Mouse (Mus musculus) heart, embryonic 16.5 days (tissue): Measurements from ENCODE around the gene Entpd5. TPM values are rescaled to one million over a fixed set of nuclear protein-coding genes. Genes with fewer than 3 reads are reported as not detected.
A peak's percentile ranks its signal among the peaks of the same experiment; 100 is the strongest.

ENCODE experiments used
- ATAC-seq: fragments of 200-750 bp; cut with Nextera tagmentation; replicated peaks from 2 replicates; pipeline ENCODE4 v1.8.0; 2017; ENCODE audit warnings: moderate number of reproducible peaks; ENCODE audit not compliant: insufficient read depth, low FRiP score; ENCODE audit errors: extremely low read depth
- H3K27ac ChIP-seq: fragments of 300-500 bp; sonication (generic); 2 replicates; pipeline ENCODE4 v1.5.1; 2014; ENCODE audit warnings: mild to moderate bottlenecking, low read length, control low read depth, moderate library complexity
- H3K27me3 ChIP-seq: fragments of 300-500 bp; sonication (generic); 2 replicates; pipeline ENCODE4 v1.6.1; 2014; ENCODE audit warnings: low read length, mixed read lengths; ENCODE audit not compliant: control insufficient read depth, insufficient read depth
- H3K36me3 ChIP-seq: fragments of 300-500 bp; sonication (generic); 2 replicates; pipeline ENCODE4 v1.6.1; 2014; ENCODE audit not compliant: control insufficient read depth, insufficient read depth
- H3K4me1 ChIP-seq: fragments of 300-500 bp; sonication (generic); 2 replicates; pipeline ENCODE4 v1.6.1; 2014; ENCODE audit warnings: low read length, mixed read lengths; ENCODE audit not compliant: control insufficient read depth, insufficient read depth
- H3K4me2 ChIP-seq: fragments of 300-500 bp; sonication (generic); 2 replicates; pipeline ENCODE4 v1.6.1; 2014; ENCODE audit warnings: low read depth, mild to moderate bottlenecking, control low read depth, low read length
- H3K4me3 ChIP-seq: fragments of 300-500 bp; sonication (generic); 2 replicates; pipeline ENCODE4 v1.5.1; 2014; ENCODE audit warnings: mild to moderate bottlenecking, control low read depth, low read length
- H3K9ac ChIP-seq: fragments of 300-500 bp; sonication (generic); 2 replicates; pipeline ENCODE4 v1.6.1; 2014; ENCODE audit warnings: low read length, control low read depth
- H3K9me3 ChIP-seq: fragments of 300-500 bp; sonication (generic); replicated peaks from 2 replicates; pipeline ENCODE4 v1.6.1; 2016; ENCODE audit warnings: low read length; ENCODE audit not compliant: control insufficient read depth
- WGBS: fragments of 180-500 bp; shearing (Covaris S2); extraction: QIAGEN DNeasy Blood & Tissue Kit; methylation state at CpG from one replicate; pipeline ENCODE4 v1.1.7; 2014; 5-methylcytosine and 5-hydroxymethylcytosine counted together
- polyA plus RNA-seq: library from polyadenylated mRNA; unstranded; fragments of >200 nt; fragmentation: Nextera tagmentation; extraction: Ambion mirVana; gene quantifications from 2 replicates; pipeline ENCODE4 v1.2.1, GENCODE M21; 2015

The Entpd5 gene
- polyA plus RNA-seq, 1 experiment from 2014 or later: 38.9 TPM

DNA sequence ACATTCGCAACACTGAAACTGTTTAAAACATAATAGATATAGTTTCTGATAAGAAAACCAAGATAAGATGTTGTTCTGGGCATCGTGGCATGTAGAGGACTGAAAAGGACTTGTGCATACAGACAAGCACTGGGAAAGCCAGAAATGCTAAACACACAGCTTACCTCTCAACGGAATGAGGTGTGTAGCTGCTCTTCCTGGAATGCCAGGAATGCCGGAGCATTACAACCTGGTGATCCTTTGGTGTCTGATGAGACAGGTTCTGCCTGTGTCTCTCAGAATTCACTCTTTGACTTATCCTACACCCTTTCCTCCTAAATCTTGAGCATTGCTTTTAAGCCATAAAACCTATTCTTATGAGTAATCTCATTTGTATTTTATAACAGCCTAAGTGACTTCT lies 33.7 kb upstream of the Entpd5 start:
- 66% methylated on average over 4 of the region's 4 CpGs for WGBS
- ATAC-seq: no peak
- Histone ChIP-seq H3K27ac (no peak overlapping the region), H3K4me1 (peaks cover 2% of the 10 kb centered on the region; the same call in 1 of the 2 replicates), H3K9me3 (no peaks in the 10 kb centered on the region), H3K4me2 (no peak overlapping the region), H3K36me3 (peaks cover 9% of the 10 kb centered on the region), H3K27me3 (no peaks in the 10 kb centered on the region), H3K9ac (no peak overlapping the region), H3K4me3 (no peak overlapping the region)

DNA sequence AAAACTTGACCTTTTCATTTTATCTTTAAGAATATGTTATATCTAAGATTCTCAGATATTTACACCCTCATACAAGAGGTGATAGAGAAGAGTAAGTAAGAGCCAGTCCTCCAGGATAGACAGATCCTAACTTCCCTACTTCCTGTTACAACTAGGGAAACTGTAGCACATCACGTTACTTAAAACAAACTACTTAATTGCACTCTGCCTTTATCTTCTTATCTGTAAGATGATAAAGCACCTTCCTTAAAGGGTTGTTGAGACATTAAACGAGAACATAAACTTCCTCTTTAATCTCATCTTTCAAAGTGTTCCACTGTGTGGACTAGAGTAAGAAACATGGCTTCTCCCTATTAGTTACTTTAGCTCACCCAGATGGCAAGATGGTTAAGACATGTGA lies 29.9 kb upstream of the Entpd5 start:
- Histone ChIP-seq H3K27me3 (no peaks in the 10 kb centered on the region), H3K4me3 (no peak overlapping the region), H3K36me3 (peaks cover 11% of the 10 kb centered on the region), H3K4me1 (peaks cover 2% of the 10 kb centered on the region; the same call in 1 of the 2 replicates), H3K4me2 (no peak overlapping the region), H3K27ac (no peak overlapping the region), H3K9me3 (no peaks in the 10 kb centered on the region), H3K9ac (no peak overlapping the region)
- 47% methylated on average over 2 of the region's 2 CpGs for WGBS
- ATAC-seq: no peak

DNA sequence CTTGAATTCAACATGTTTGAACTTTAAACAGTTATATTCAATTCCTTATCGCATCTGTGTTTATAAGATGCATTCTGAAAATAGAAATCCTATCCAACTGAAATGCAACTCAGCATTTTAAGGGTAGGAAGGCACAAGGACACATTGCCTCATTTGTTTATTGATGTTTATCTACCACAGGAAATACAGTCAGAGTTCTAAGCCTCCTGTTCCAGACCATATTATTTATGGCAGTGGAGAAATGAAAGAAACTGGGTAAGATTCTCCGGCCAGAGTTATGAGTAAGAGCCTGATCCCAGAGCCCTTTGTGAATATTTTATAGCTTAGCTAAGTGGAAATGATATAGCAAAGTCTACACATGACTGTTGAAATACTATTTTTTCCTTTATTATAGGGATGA lies 21.0 kb upstream of the Entpd5 start:
- 84% methylated on average over 2 of the region's 2 CpGs for whole genome bisulfite sequencing
- no peak for ATAC-seq
- no peaks in the 10 kb centered on the region for H3K27me3 ChIP-seq
- H3K27ac ChIP-seq: no peak overlapping the region
- no peak overlapping the region for H3K9ac ChIP-seq
- no peaks in the 10 kb centered on the region for H3K4me1 ChIP-seq
- no peaks in the 10 kb centered on the region for H3K9me3 ChIP-seq
- H3K4me2 ChIP-seq: no peak overlapping the region
- no peak overlapping the region for H3K4me3 ChIP-seq
- peaks cover 11% of the 10 kb centered on the region; the same call in 1 of the 2 replicates for H3K36me3 ChIP-seq

DNA sequence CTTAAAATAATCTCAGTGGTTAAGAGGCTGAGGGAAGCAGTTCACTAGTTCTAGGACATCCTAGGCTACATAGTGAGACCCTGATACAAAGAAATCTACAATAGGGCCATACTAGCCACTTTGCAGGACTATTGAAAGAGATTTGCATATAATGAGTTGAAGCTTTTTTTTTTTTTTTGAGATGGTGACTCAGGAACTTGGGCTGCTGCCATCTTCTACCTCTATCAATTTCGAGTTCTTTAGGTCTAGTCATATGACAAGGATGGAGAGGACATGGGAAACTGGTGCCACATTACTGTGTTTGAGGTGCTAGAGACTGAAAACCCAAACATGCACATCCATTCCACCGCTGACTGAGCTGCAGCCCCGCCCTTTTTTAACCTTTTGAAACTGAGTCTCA lies 15.2 kb upstream of the Entpd5 start:
- 50% methylated on average over 3 of the region's 3 CpGs for WGBS
- no peak for ATAC-seq
- no peaks in the 10 kb centered on the region for H3K27me3 ChIP-seq
- H3K4me2 ChIP-seq: no peak overlapping the region
- H3K27ac ChIP-seq: no peak overlapping the region
- no peak overlapping the region for H3K4me3 ChIP-seq
- no peaks in the 10 kb centered on the region for H3K9me3 ChIP-seq
- H3K9ac ChIP-seq: no peak overlapping the region
- no peaks in the 10 kb centered on the region for H3K36me3 ChIP-seq
- no peaks in the 10 kb centered on the region for H3K4me1 ChIP-seq

DNA sequence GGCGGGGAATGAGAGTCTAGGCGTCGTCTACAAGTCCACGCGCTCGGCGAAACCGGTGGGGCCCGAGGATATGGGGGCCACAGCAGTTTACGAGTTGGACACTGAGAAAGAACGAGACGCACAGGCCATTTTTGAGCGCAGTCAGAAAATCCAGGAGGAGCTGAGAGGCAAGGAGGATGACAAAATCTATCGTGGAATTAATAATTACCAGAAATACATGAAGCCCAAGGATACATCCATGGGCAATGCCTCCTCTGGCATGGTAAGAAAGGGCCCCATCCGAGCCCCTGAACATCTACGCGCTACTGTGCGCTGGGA lies 8.7 kb upstream of the Entpd5 start:
- no peaks in the 10 kb centered on the region for H3K9me3 ChIP-seq
- peak overlapping the region; percentile 53 for H3K4me3 ChIP-seq
- no peaks in the 10 kb centered on the region for H3K27me3 ChIP-seq
- peak overlapping the region; percentile 66 for H3K4me2 ChIP-seq
- no peak overlapping the region for H3K27ac ChIP-seq
- 32% methylated on average over 18 of the region's 18 CpGs for WGBS
- peaks cover 4% of the 10 kb centered on the region; the same call in 1 of the 2 replicates for H3K4me1 ChIP-seq
- H3K9ac ChIP-seq: peak overlapping the region; percentile 68
- no peak for ATAC-seq
- H3K36me3 ChIP-seq: no peaks in the 10 kb centered on the region

DNA sequence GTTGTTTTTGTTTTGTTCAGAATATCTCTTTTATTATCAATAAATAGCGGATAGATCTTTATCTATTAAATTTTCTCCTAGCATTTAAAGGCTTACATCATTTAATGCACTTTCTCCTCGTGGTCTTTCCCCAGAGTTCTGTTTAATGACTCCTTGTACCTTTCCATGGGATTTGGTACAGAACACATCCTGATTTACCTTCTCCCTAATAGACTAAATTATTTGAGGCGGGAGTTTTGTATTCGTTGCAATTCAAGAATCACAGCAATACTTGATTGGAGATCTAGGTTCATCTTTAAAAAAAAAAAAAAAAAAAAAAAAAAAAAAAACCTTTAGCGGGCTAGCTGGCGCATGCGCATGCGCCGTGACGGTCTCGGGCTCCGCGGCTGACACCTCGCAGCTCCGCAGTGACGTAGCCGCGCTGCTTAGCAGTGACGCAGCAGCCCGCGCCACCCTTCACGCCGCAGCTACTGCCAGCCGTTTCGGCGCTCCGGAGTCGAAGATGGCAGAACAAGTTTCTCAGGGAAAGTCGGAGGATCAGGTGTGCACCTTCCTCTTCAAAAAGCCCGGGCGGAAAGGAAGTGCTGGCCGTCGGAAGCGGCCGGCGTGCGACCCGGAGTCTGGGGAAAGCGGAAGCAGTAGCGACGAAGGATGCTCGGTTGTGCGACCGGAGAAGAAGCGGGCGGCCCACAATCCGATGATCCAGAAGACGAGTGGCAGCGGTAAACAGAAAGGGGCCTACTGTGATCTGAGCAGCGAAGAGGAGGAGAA lies 8.2 kb upstream of the Entpd5 start, which contains the start of gene Rnf113a2:
TSS of gene Rnf113a2 (plus strand) at position 363 of the 771 bp plus-strand sequence.
- Histone ChIP-seq H3K4me3 (peak within 1 kb of the TSS; percentile 53), H3K27ac (peak within 1 kb of the TSS; percentile 34; the same call in 1 of the 2 replicates), H3K36me3 (no peaks in the 10 kb centered on the region), H3K27me3 (no peaks in the 10 kb centered on the region), H3K9ac (peak within 1 kb of the TSS; percentile 68), H3K4me1 (peaks cover 4% of the 10 kb centered on the region; the same call in 1 of the 2 replicates), H3K9me3 (no peaks in the 10 kb centered on the region), H3K4me2 (peak within 1 kb of the TSS; percentile 66)
- 2% methylated on average over 50 of the region's 50 CpGs for WGBS
- peak; percentile 88 for ATAC-seq

DNA sequence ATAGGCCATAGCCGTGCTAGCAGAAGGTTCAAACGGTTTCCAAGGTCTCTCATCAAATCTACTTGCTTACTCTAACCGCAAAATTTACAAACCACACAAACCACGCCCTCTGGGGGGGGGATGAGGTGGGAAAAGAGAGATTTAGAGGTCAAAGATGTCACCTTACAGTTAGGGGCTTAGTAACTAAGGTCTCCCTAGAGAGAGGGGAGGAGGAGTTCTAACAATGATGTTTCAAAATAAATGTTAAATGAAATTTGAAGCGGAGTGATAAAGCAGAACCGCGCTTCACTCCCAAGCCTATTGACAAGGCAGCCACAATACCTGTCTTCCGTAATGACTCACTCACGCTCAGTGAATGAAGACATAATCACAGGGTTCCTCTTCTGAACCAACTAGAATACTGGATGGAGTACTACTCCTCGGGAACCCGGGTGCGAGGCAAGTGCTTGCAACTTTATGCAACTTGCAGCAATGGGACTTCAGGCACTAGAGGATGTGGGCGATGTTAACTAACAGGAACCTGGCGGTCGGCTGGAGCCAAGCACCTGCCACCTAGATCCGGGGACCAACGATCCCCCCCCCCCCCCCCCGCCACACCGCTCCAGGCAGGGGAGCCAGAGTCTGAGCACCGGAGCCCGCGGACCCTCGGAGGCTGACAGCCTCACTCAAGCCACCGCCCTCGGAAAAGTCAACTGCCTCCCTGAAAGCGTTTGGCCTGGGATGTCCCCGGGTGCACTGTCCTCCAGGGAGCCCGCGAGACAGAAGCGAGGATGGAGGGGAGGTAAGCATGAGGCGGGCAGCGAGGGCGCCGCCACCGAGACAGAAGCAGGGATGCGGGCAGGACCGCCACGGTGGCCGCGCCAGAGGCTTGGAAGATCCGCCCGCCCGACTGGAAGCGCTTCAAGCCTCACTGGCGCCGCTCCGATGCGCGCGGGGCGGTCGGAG lies 683 bp downstream of the Entpd5 start:
- H3K27me3 ChIP-seq: no peaks in the 10 kb centered on the region
- peak overlapping the region; percentile 96 for H3K27ac ChIP-seq
- peak overlapping the region; percentile 94 for H3K4me3 ChIP-seq
- peaks cover 7% of the 10 kb centered on the region for H3K4me1 ChIP-seq
- peak; percentile 60 for ATAC-seq
- H3K4me2 ChIP-seq: peak overlapping the region; percentile 74
- H3K9ac ChIP-seq: peak overlapping the region; percentile 94
- H3K36me3 ChIP-seq: no peaks in the 10 kb centered on the region
- 1% methylated on average over 45 of the region's 52 CpGs for WGBS
- H3K9me3 ChIP-seq: no peaks in the 10 kb centered on the region

DNA sequence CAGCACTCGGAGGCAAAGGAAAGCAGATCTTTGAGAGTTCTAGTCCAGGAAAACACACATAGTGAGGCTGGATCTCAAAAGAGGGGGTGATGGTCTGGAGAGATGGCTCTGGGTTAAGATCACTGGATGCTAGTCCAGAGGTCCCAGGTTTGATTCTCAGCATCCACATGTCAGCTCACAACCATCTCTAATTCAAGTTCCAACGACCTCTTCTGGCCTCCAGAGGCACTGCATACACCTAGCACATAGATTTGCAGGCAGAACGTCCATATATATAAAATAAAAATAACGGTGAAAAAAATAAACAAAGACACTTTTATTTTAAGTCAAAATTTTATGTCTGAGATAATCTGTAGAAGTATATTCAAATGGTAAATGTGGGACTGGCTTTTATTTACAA lies 1.6 kb downstream of the Entpd5 start:
- 64% methylated on average over 4 of the region's 4 CpGs for WGBS
- Histone ChIP-seq H3K27ac (no peak overlapping the region), H3K27me3 (no peaks in the 10 kb centered on the region), H3K9ac (no peak overlapping the region), H3K36me3 (no peaks in the 10 kb centered on the region), H3K4me1 (peaks cover 10% of the 10 kb centered on the region), H3K4me2 (no peak overlapping the region), H3K4me3 (no peak overlapping the region), H3K9me3 (no peaks in the 10 kb centered on the region)
- no peak for ATAC-seq

DNA sequence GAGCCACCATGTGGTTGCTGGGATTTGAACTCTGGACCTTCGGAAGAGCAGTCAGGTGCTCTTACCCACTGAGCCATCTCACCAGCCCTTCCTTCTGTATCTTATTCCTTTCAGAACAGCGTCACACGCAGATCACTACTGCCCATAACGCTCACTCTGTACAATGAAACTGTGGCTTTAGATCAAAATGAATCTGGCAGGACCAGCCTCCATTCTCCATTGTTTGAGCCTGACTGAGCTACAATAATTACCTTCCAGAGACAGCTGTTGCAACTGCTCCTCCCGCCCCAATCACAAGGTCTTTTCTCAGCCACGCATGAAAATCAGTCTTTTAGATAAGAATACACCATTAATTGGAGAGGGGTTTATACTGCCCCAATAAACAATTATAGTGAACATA lies 4.3 kb downstream of the Entpd5 start:
- peaks cover 8% of the 10 kb centered on the region for H3K4me1 ChIP-seq
- H3K9ac ChIP-seq: no peak overlapping the region
- H3K4me2 ChIP-seq: no peak overlapping the region
- H3K9me3 ChIP-seq: no peaks in the 10 kb centered on the region
- H3K4me3 ChIP-seq: no peak overlapping the region
- ATAC-seq: no peak
- no peaks in the 10 kb centered on the region for H3K27me3 ChIP-seq
- no peak overlapping the region for H3K27ac ChIP-seq
- H3K36me3 ChIP-seq: no peaks in the 10 kb centered on the region
- WGBS: 92% methylated on average over 6 of the region's 6 CpGs
